Mouse (Mus musculus): ENCODE measurements at regions not wholly inside any gene's neighbourhood (a gene's known extent, or its start where the extent isn't known, plus 50 kb on each side); places are given as distances from the start of the nearest gene placed in this dataset.
A peak's percentile ranks its signal among the peaks of the same experiment; 100 is the strongest.

- H3K27ac ChIP-seq (ENCODE audit: low read depth, low read length) = no peak overlapping the region
- no peaks in the 10 kb centered on the region for H3K4me1 ChIP-seq (replicated peaks; ENCODE audit: control insufficient read depth, insufficient read depth, low read length)
- H3K27me3 ChIP-seq (replicated peaks; ENCODE audit: control insufficient read depth, insufficient read depth, low read length) = no peaks in the 10 kb centered on the region
- no peak overlapping the region for H3K4me2 ChIP-seq (replicated peaks; ENCODE audit: low read depth)
- no peak for TF ChIP-seq CTCF (IDR thresholded peaks at IDR 0.05; ENCODE audit: low read depth)
- no peaks in the 10 kb centered on the region for H3K9me3 ChIP-seq (ENCODE audit: control insufficient read depth)
- no peak overlapping the region for H3K9ac ChIP-seq (ENCODE audit: low read depth, low read length)
- no peaks in the 10 kb centered on the region for H3K36me3 ChIP-seq (ENCODE audit: control insufficient read depth, insufficient read depth)
- ATAC-seq = no peak
- no peak overlapping the region for H3K4me3 ChIP-seq (ENCODE audit: low read depth, low read length)
- 76% methylated on average over 4 of the region's 4 CpGs for WGBS
These were observed 85.6 kb downstream of the Fgf18 start for GRCm38 (mm10) chr11:33061570-33061969.

- ATAC-seq = no peak
- Histone ChIP-seq H3K27me3 (replicated peaks; ENCODE audit: control insufficient read depth, insufficient read depth, low read length) (no peaks in the 10 kb centered on the region), H3K27ac (ENCODE audit: low read depth, low read length) (no peak overlapping the region), H3K4me3 (ENCODE audit: low read depth, low read length) (no peak overlapping the region), H3K9me3 (ENCODE audit: control insufficient read depth) (no peaks in the 10 kb centered on the region), H3K9ac (ENCODE audit: low read depth, low read length) (no peak overlapping the region), H3K4me2 (replicated peaks; ENCODE audit: low read depth) (no peak overlapping the region), H3K36me3 (ENCODE audit: control insufficient read depth, insufficient read depth) (no peaks in the 10 kb centered on the region), H3K4me1 (replicated peaks; ENCODE audit: control insufficient read depth, insufficient read depth, low read length) (no peaks in the 10 kb centered on the region)
- 51% methylated on average over 3 of the region's 3 CpGs for WGBS
- TF ChIP-seq CTCF (IDR thresholded peaks at IDR 0.05; ENCODE audit: low read depth) = no peak
These were observed 86.8 kb downstream of the Fgf18 start for GRCm38 (mm10) chr11:33060352-33060751.

- Histone ChIP-seq H3K4me2 (replicated peaks; ENCODE audit: low read depth) (no peak overlapping the region), H3K9ac (ENCODE audit: low read depth, low read length) (no peak overlapping the region), H3K27ac (ENCODE audit: low read depth, low read length) (no peak overlapping the region), H3K9me3 (ENCODE audit: control insufficient read depth) (no peaks in the 10 kb centered on the region), H3K4me1 (replicated peaks; ENCODE audit: control insufficient read depth, insufficient read depth, low read length) (no peaks in the 10 kb centered on the region), H3K27me3 (replicated peaks; ENCODE audit: control insufficient read depth, insufficient read depth, low read length) (no peaks in the 10 kb centered on the region), H3K4me3 (ENCODE audit: low read depth, low read length) (no peak overlapping the region), H3K36me3 (ENCODE audit: control insufficient read depth, insufficient read depth) (no peaks in the 10 kb centered on the region)
- no peak for ATAC-seq
- WGBS = 73% methylated on average over 12 of the region's 12 CpGs
- TF ChIP-seq CTCF (IDR thresholded peaks at IDR 0.05; ENCODE audit: low read depth) = no peak
These were observed 97.0 kb downstream of the Fgf18 start for GRCm38 (mm10) chr11:33050216-33050615.

GRCm38 (mm10) chr11:33039854-33040792 lies 107.1 kb downstream of the Fgf18 start:
- no peak overlapping the region for H3K9ac ChIP-seq (ENCODE audit: low read depth, low read length)
- H3K27me3 ChIP-seq (replicated peaks; ENCODE audit: control insufficient read depth, insufficient read depth, low read length) = no peaks in the 10 kb centered on the region
- WGBS = 77% methylated on average over 10 of the region's 10 CpGs
- H3K4me1 ChIP-seq (replicated peaks; ENCODE audit: control insufficient read depth, insufficient read depth, low read length) = no peaks in the 10 kb centered on the region
- H3K27ac ChIP-seq (ENCODE audit: low read depth, low read length) = no peak overlapping the region
- H3K4me2 ChIP-seq (replicated peaks; ENCODE audit: low read depth) = no peak overlapping the region
- no peaks in the 10 kb centered on the region for H3K36me3 ChIP-seq (ENCODE audit: control insufficient read depth, insufficient read depth)
- no peak for TF ChIP-seq CTCF (IDR thresholded peaks at IDR 0.05; ENCODE audit: low read depth)
- ATAC-seq = no peak
- no peaks in the 10 kb centered on the region for H3K9me3 ChIP-seq (ENCODE audit: control insufficient read depth)
- no peak overlapping the region for H3K4me3 ChIP-seq (ENCODE audit: low read depth, low read length)

- no peak for TF ChIP-seq CTCF (IDR thresholded peaks at IDR 0.05; ENCODE audit: low read depth)
- no peak overlapping the region for H3K27ac ChIP-seq (ENCODE audit: low read depth, low read length)
These were observed 110.8 kb downstream of the Fgf18 start for GRCm38 (mm10) chr11:33036367-33036766.

GRCm38 (mm10) chr11:33028920-33029319 lies 118.3 kb downstream of the Fgf18 start:
- Histone ChIP-seq H3K4me2 (replicated peaks; ENCODE audit: low read depth) (no peak overlapping the region), H3K9ac (ENCODE audit: low read depth, low read length) (no peak overlapping the region), H3K27ac (ENCODE audit: low read depth, low read length) (no peak overlapping the region), H3K4me3 (ENCODE audit: low read depth, low read length) (no peak overlapping the region), H3K36me3 (ENCODE audit: control insufficient read depth, insufficient read depth) (no peaks in the 10 kb centered on the region), H3K4me1 (replicated peaks; ENCODE audit: control insufficient read depth, insufficient read depth, low read length) (no peaks in the 10 kb centered on the region), H3K27me3 (replicated peaks; ENCODE audit: control insufficient read depth, insufficient read depth, low read length) (no peaks in the 10 kb centered on the region), H3K9me3 (ENCODE audit: control insufficient read depth) (no peaks in the 10 kb centered on the region)
- ATAC-seq = no peak
- peak; percentile 63 for TF ChIP-seq CTCF (IDR thresholded peaks at IDR 0.05; ENCODE audit: low read depth)

More at GRCm38 (mm10) chr11:33036367-33036766, 110.8 kb downstream of the Fgf18 start:
- no peak for ATAC-seq
- whole genome bisulfite sequencing = 42% methylated on average over 4 of the region's 4 CpGs
- H3K9me3 ChIP-seq (ENCODE audit: control insufficient read depth) = no peaks in the 10 kb centered on the region
- no peaks in the 10 kb centered on the region for H3K36me3 ChIP-seq (ENCODE audit: control insufficient read depth, insufficient read depth)
- no peaks in the 10 kb centered on the region for H3K4me1 ChIP-seq (replicated peaks; ENCODE audit: control insufficient read depth, insufficient read depth, low read length)
- no peak overlapping the region for H3K4me3 ChIP-seq (ENCODE audit: low read depth, low read length)
- no peak overlapping the region for H3K4me2 ChIP-seq (replicated peaks; ENCODE audit: low read depth)
- no peaks in the 10 kb centered on the region for H3K27me3 ChIP-seq (replicated peaks; ENCODE audit: control insufficient read depth, insufficient read depth, low read length)
- no peak overlapping the region for H3K9ac ChIP-seq (ENCODE audit: low read depth, low read length)

Data from intestine, postnatal 0 days (tissue).